Mouse (Mus musculus): ENCODE results near the gene Gm8693. TPM values are rescaled to one million over a fixed set of nuclear protein-coding genes. Genes with fewer than 3 reads are reported as not detected.
"Not testable (repeated sequence)": the region's sequence is repeated elsewhere in the genome, so short reads cannot be mapped to it uniquely, and the experiment has no call there.

The Gm8693 gene
- polyA plus RNA-seq (2012; rRNA removed) = not detected in 2 replicates

- not testable (repeated sequence) for DNase-seq (ENCODE audit: low read depth in 1 of 2, low spot score in 2 of 2); H3K27me3 ChIP-seq (ENCODE audit: control insufficient read depth, insufficient read depth, low read length); H3K27ac ChIP-seq (ENCODE audit: insufficient read depth, low read length); H3K4me1 ChIP-seq (ENCODE audit: control insufficient read depth, insufficient read depth, insufficient read length); H3K4me3 ChIP-seq (ENCODE audit: extremely low read depth, insufficient read depth, insufficient read length); H3K36me3 ChIP-seq (ENCODE audit: control insufficient read depth, insufficient read depth, low read length)
- WGBS = no CpG with 5 or more reads among the region's 2 CpGs
These were observed at the start of gene Gm8693 for GRCm38 (mm10) chr7:22692217-22692616. Gene Gm8693 (minus strand): TSS chr7:22692317.

DNA sequence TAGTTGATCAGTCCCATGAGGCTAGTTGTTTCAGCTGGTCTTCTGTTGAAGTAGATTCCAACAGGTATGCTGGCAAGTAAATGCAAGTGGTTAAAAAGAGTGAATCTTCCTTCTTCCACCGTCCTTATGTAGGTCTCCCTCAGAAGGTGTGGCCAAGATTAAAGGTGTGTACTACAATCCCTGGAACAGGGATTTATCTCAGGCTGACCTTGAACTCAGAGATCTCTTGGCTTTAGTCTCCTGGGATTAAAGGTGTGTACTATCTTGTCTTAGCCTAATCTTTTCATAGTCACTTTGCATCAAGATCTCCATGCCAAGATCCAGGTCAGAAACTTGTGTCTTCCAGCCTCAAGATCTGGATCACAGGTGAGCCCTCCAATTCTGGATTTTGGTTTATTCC, 27.5 kb upstream of the Gm8693 start, which contains the start of gene Gm4567:
Gene Gm4567, minus strand, starts transcription at position 101 of the 400 bp plus-strand sequence.
- H3K27ac ChIP-seq (ENCODE audit: insufficient read depth, low read length); H3K4me1 ChIP-seq (ENCODE audit: control insufficient read depth, insufficient read depth, insufficient read length); H3K4me3 ChIP-seq (ENCODE audit: extremely low read depth, insufficient read depth, insufficient read length); DNase-seq (ENCODE audit: low read depth in 1 of 2, low spot score in 2 of 2); H3K36me3 ChIP-seq (ENCODE audit: control insufficient read depth, insufficient read depth, low read length); H3K27me3 ChIP-seq (ENCODE audit: control insufficient read depth, insufficient read depth, low read length): not testable (repeated sequence)
- WGBS = no CpG with 5 or more reads among the region's 1 CpGs

- not testable (repeated sequence) for H3K27ac ChIP-seq (ENCODE audit: insufficient read depth, low read length); H3K4me3 ChIP-seq (ENCODE audit: extremely low read depth, insufficient read depth, insufficient read length); DNase-seq (ENCODE audit: low read depth in 1 of 2, low spot score in 2 of 2); H3K27me3 ChIP-seq (ENCODE audit: control insufficient read depth, insufficient read depth, low read length); H3K36me3 ChIP-seq (ENCODE audit: control insufficient read depth, insufficient read depth, low read length); H3K4me1 ChIP-seq (ENCODE audit: control insufficient read depth, insufficient read depth, insufficient read length)
- whole genome bisulfite sequencing = no CpG with 5 or more reads among the region's 3 CpGs
These were observed 34.4 kb downstream of the Gm8693 start, which contains the start of gene Vmn1r155 for GRCm38 (mm10) chr7:22657718-22658117. Gene Vmn1r155 (plus strand): TSS chr7:22658018.

Other genes starting within 250 kb of the Gm8693 start
- gene Gm10665, start 228.2 kb downstream of the Gm8693 start, polyA plus RNA-seq (2012; rRNA removed) = not detected in 2 replicates
- not detected in 2 replicates for gene Vmn1r151, start 192.6 kb downstream of the Gm8693 start, polyA plus RNA-seq (2012; rRNA removed)
- not detected in 2 replicates for gene Vmn1r152, start 169.3 kb downstream of the Gm8693 start, polyA plus RNA-seq (2012; rRNA removed)
- not detected in 2 replicates for gene Gm8677, start 157.4 kb downstream of the Gm8693 start, polyA plus RNA-seq (2012; rRNA removed)
- gene Gm4201, start 127.0 kb downstream of the Gm8693 start, polyA plus RNA-seq (2012; rRNA removed) = not detected in 2 replicates
- not detected in 2 replicates for gene Gm4565, start 104.2 kb downstream of the Gm8693 start, polyA plus RNA-seq (2012; rRNA removed)
- gene Vmn1r155, start 34.3 kb downstream of the Gm8693 start, polyA plus RNA-seq (2012; rRNA removed) = not detected in 2 replicates
- not detected in 2 replicates for gene Gm4567, start 27.4 kb upstream of the Gm8693 start, polyA plus RNA-seq (2012; rRNA removed)
- not detected in 2 replicates for gene Vmn1r157, start 69.4 kb upstream of the Gm8693 start, polyA plus RNA-seq (2012; rRNA removed)
- gene Vmn1r158, start 98.5 kb upstream of the Gm8693 start, polyA plus RNA-seq (2012; rRNA removed) = not detected in 2 replicates
- not detected in 2 replicates for gene Vmn1r159, start 151.3 kb upstream of the Gm8693 start, polyA plus RNA-seq (2012; rRNA removed)
- not detected in 2 replicates for gene Vmn1r160, start 178.9 kb upstream of the Gm8693 start, polyA plus RNA-seq (2012; rRNA removed)

Measured in spleen, adult 2 months (tissue).